In genomic region chr11:97346383-97346782, GRCm38 (mm10) we compare ENCODE assay signal across 24 mouse cellular contexts. TPM values are rescaled to one million over a fixed set of nuclear protein-coding genes. Genes with fewer than 3 reads are reported as not detected.
DNase-seq lines count a peak whose midpoint lies in the region; ATAC-seq and TF ChIP-seq lines count a peak whose summit lies in the region.
"Had no signal": no experiment of that assay in that cellular context is flagged by ENCODE, and none has a peak within 500 bp of the region (broad histone marks: within the 10 kb centered on the region; RNA-seq: fewer than 3 reads in every experiment).

No protein-coding gene starts in this region.

- DNase-seq in forebrain, postnatal 0 days, result no peak
- peak; percentile 49 to 51 for DNase-seq in layer of hippocampus, postnatal 10 days (ENCODE audit: low spot score in 2 of 2)
- no peak for DNase-seq in layer of hippocampus, postnatal 25 days (ENCODE audit: extremely low spot score in 1 of 2, low spot score in 1 of 2)
- peak; percentile 78 for DNase-seq in cerebellum, adult 9-11 months
- no peak for DNase-seq in liver
- DNase-seq in kidney, adult 2 months, result no peak
- DNase-seq: adrenal gland, adult 8-10 months; lung, adult 18-20 months; right cerebral cortex, adult 18-20 months; thymus, adult 18-20 months; thymus, postnatal 4 days had no signal

- 0 out of 2 replicates have a peak, but pooled peaks cover 3% of the 10 kb centered on the region for H3K4me1 ChIP-seq in forebrain, postnatal 0 days (ENCODE audit: insufficient read depth)
- peaks cover 10% of the 10 kb centered on the region for H3K4me1 ChIP-seq in forebrain, embryonic 16.5 days (replicated peaks; ENCODE audit: control insufficient read depth, insufficient read depth, low read length)
- peaks cover 6% of the 10 kb centered on the region; the same call in 1 of the 2 replicates for H3K4me1 ChIP-seq in kidney, adult 2 months (ENCODE audit: control insufficient read depth, insufficient read depth, low read length)

- H3K36me3 ChIP-seq in forebrain, postnatal 0 days (ENCODE audit: insufficient read depth), result no peaks in the 10 kb centered on the region
- no peaks in the 10 kb centered on the region for H3K36me3 ChIP-seq in forebrain, embryonic 16.5 days (ENCODE audit: control insufficient read depth, insufficient read depth)
- no peaks in the 10 kb centered on the region for H3K36me3 ChIP-seq in kidney, adult 2 months (ENCODE audit: control insufficient read depth, insufficient read depth, low read length)
- H3K36me3 ChIP-seq: forebrain, embryonic 10.5 days; heart, embryonic 12.5 days; hindbrain, embryonic 15.5 days; midbrain, embryonic 10.5 days; neural tube, embryonic 12.5 days; stomach, embryonic 15.5 days had no signal

- 50% methylated on average over 9 of the region's 9 CpGs for WGBS in forebrain, postnatal 0 days
- 59% methylated on average over 9 of the region's 9 CpGs for WGBS in forebrain, embryonic 16.5 days
- WGBS in kidney, adult 2 months, result 87% methylated on average over 9 of the region's 9 CpGs

- no peaks in the 10 kb centered on the region for H3K9me3 ChIP-seq in forebrain, postnatal 0 days (ENCODE audit: low read length)
- H3K9me3 ChIP-seq in forebrain, embryonic 16.5 days (ENCODE audit: control insufficient read depth, low read length), result no peaks in the 10 kb centered on the region
- H3K9me3 ChIP-seq: forebrain, embryonic 10.5 days; heart, embryonic 12.5 days; hindbrain, embryonic 15.5 days; midbrain, embryonic 10.5 days; neural tube, embryonic 12.5 days; stomach, embryonic 15.5 days had no signal

- H3K4me3 ChIP-seq in forebrain, postnatal 0 days (ENCODE audit: low read depth, low read length), result no peak overlapping the region
- H3K4me3 ChIP-seq in forebrain, embryonic 16.5 days (replicated peaks; ENCODE audit: low read length), result no peak overlapping the region
- H3K4me3 ChIP-seq in kidney, adult 2 months (ENCODE audit: insufficient read depth, low read depth, low read length), result no peak overlapping the region
- H3K4me3 ChIP-seq: forebrain, embryonic 10.5 days; heart, embryonic 12.5 days; hindbrain, embryonic 15.5 days; midbrain, embryonic 10.5 days; neural tube, embryonic 12.5 days; stomach, embryonic 15.5 days had no signal

- H3K27ac ChIP-seq in forebrain, postnatal 0 days (ENCODE audit: low read depth, low read length), result no peak overlapping the region
- no peak overlapping the region for H3K27ac ChIP-seq in forebrain, embryonic 16.5 days (ENCODE audit: low read length)
- H3K27ac ChIP-seq in kidney, adult 2 months (ENCODE audit: insufficient read depth, low read depth, low read length), result no peak overlapping the region
- H3K27ac ChIP-seq: forebrain, embryonic 10.5 days; hindbrain, embryonic 15.5 days; kidney, postnatal 0 days; midbrain, embryonic 10.5 days; neural tube, embryonic 12.5 days; stomach, embryonic 15.5 days had no signal

- peak; percentile 40 for ATAC-seq in forebrain, postnatal 0 days
- ATAC-seq in forebrain, embryonic 16.5 days, result no peak
- peak; percentile 31; the same call in 1 of the 2 replicates for ATAC-seq in cerebellum, adult (ENCODE audit: insufficient number of reproducible peaks, low FRiP score, low TSS enrichment)
- ATAC-seq: CD4-positive, CD25-positive, alpha-beta regulatory T cell, adult 4 months; intestine, postnatal 0 days; Patski had no signal

- no peak for TF ChIP-seq CTCF in forebrain, postnatal 0 days (IDR thresholded peaks at IDR 0.05; ENCODE audit: low read depth)
- TF ChIP-seq CTCF in kidney, adult 2 months (conservative IDR thresholded peaks at IDR 0.05; ENCODE audit: insufficient read depth, insufficient read length, low read depth, low read length), result no peak

- no peak for TF ChIP-seq POLR2A in kidney, adult 2 months (IDR thresholded peaks at IDR 0.05; ENCODE audit: low read depth, low read length)

- no peaks in the 10 kb centered on the region for H3K27me3 ChIP-seq in forebrain, postnatal 0 days (ENCODE audit: insufficient read depth, low read length)
- H3K27me3 ChIP-seq in forebrain, embryonic 16.5 days (replicated peaks; ENCODE audit: control insufficient read depth, insufficient read depth, low read length), result no peaks in the 10 kb centered on the region
- H3K27me3 ChIP-seq in kidney, adult 2 months (replicated peaks; ENCODE audit: control insufficient read depth, insufficient read depth, low read length), result no peaks in the 10 kb centered on the region
- H3K27me3 ChIP-seq: hindbrain, embryonic 15.5 days; Patski had no signal

- no peak overlapping the region for H3K4me2 ChIP-seq in forebrain, postnatal 0 days (ENCODE audit: low read depth)
- H3K4me2 ChIP-seq in forebrain, embryonic 16.5 days (ENCODE audit: low read length), result no peak overlapping the region
- H3K4me2 ChIP-seq: heart, embryonic 12.5 days; hindbrain, embryonic 15.5 days; neural tube, embryonic 12.5 days; stomach, embryonic 15.5 days had no signal

- no peak overlapping the region for H3K9ac ChIP-seq in forebrain, postnatal 0 days
- H3K9ac ChIP-seq in forebrain, embryonic 16.5 days (replicated peaks; ENCODE audit: low read depth, low read length), result no peak overlapping the region
- H3K9ac ChIP-seq: heart, embryonic 12.5 days; hindbrain, embryonic 15.5 days; neural tube, embryonic 12.5 days; stomach, embryonic 15.5 days had no signal

RNA-seq across cellular contexts. Expression of gene Gpr179, which starts 5.5 kb away (rescaled TPM):
- total RNA-seq in forebrain, postnatal 0 days (2014; rRNA removed), result 0.46 and 0.62 TPM in 2 replicates
- polyA plus RNA-seq in forebrain, postnatal 0 days (2015; fragmentation: Nextera tagmentation; extraction: Ambion mirVana), result 0.21 and 0.45 TPM in 2 replicates
- 0.16 and 0.19 TPM in 2 replicates for polyA plus RNA-seq in forebrain, embryonic 16.5 days (2015; fragmentation: Nextera tagmentation; extraction: Ambion mirVana)
- total RNA-seq in layer of hippocampus, postnatal 10 days (2021), result under 1 TPM; 0.34 to 0.42 TPM
- total RNA-seq in layer of hippocampus, postnatal 25 days (2021), result under 1 TPM; 0.15 to 0.16 TPM
- polyA plus RNA-seq in kidney, adult 2 months (2012; rRNA removed), result 0.08 TPM in 2 replicates
- total RNA-seq: liver, adult 2 months had no signal
- polyA plus RNA-seq: liver, adult 2 months had no signal

RNA-seq across cellular contexts. Expression of gene Socs7, which starts 16.0 kb away (rescaled TPM):
- 54.9 and 64.3 TPM in 2 replicates for total RNA-seq in forebrain, postnatal 0 days (2014; rRNA removed)
- polyA plus RNA-seq in forebrain, postnatal 0 days (2015; fragmentation: Nextera tagmentation; extraction: Ambion mirVana), result 5.3 and 6.4 TPM in 2 replicates
- 10.7 and 11.5 TPM in 2 replicates for polyA plus RNA-seq in forebrain, embryonic 16.5 days (2015; fragmentation: Nextera tagmentation; extraction: Ambion mirVana)
- 10 to 100 TPM; 69.2 to 72.6 TPM for total RNA-seq in layer of hippocampus, postnatal 10 days (2021)
- total RNA-seq in layer of hippocampus, postnatal 25 days (2021), result 10 to 100 TPM; 79.6 to 80.0 TPM
- polyA plus RNA-seq in kidney, adult 2 months (2012; rRNA removed), result 12.9 and 13.5 TPM in 2 replicates

RNA-seq across cellular contexts. Expression of gene Mrpl45, which starts 30.9 kb away (rescaled TPM):
- 29.0 and 34.9 TPM in 2 replicates for total RNA-seq in forebrain, postnatal 0 days (2014; rRNA removed)
- polyA plus RNA-seq in forebrain, postnatal 0 days (2015; fragmentation: Nextera tagmentation; extraction: Ambion mirVana), result 33.3 and 37.7 TPM in 2 replicates
- 40.2 and 42.0 TPM in 2 replicates for polyA plus RNA-seq in forebrain, embryonic 16.5 days (2015; fragmentation: Nextera tagmentation; extraction: Ambion mirVana)
- 10 to 100 TPM; 22.8 to 23.7 TPM for total RNA-seq in layer of hippocampus, postnatal 10 days (2021)
- total RNA-seq in layer of hippocampus, postnatal 25 days (2021), result 10 to 100 TPM; 24.1 to 31.3 TPM
- polyA plus RNA-seq in kidney, adult 2 months (2012; rRNA removed), result 20.4 and 25.5 TPM in 2 replicates

Comparison
In these comparisons a context has a peak if more than half of its experiments do, and no peak if none do; other contexts are left out.
1. DNase-seq: peak in layer of hippocampus, postnatal 10 days (2 of 2) and cerebellum, adult 9-11 months (single experiment); none in forebrain, postnatal 0 days (single experiment), layer of hippocampus, postnatal 25 days (0 of 2), liver (single experiment) and kidney, adult 2 months (single experiment).